Mouse (Mus musculus) lung, embryonic 14.5 days (tissue): ENCODE measurements around the gene Ndufb8. TPM values are rescaled to one million over a fixed set of nuclear protein-coding genes. Genes with fewer than 3 reads are reported as not detected.

Experiments used
- ATAC-seq: fragments of 200-750 bp; cut with Nextera tagmentation; 2 replicates; pipeline ENCODE4 v1.8.0; 2017; ENCODE audit warnings: mild to moderate bottlenecking, moderate TSS enrichment, moderate library complexity; ENCODE audit not compliant: insufficient read depth
- DNase-seq: peaks from one replicate; pipeline ENCODE4 v3.0.0-alpha.2; 2015
- H3K27ac ChIP-seq: fragments of 300-500 bp; sonication (generic); 2 replicates; pipeline ENCODE4 v1.5.1; 2014; ENCODE audit warnings: low read depth, mild to moderate bottlenecking, moderate library complexity
- H3K27me3 ChIP-seq: fragments of 300-500 bp; sonication (generic); 2 replicates; pipeline ENCODE4 v1.6.1; 2014; ENCODE audit warnings: low read length, control low read depth; ENCODE audit not compliant: insufficient read depth
- H3K36me3 ChIP-seq: fragments of 300-500 bp; sonication (generic); 2 replicates; pipeline ENCODE4 v1.6.1; 2014; ENCODE audit warnings: control low read depth; ENCODE audit not compliant: insufficient read depth
- H3K4me1 ChIP-seq: fragments of 300-500 bp; sonication (generic); 2 replicates; pipeline ENCODE4 v1.6.1; 2014; ENCODE audit warnings: antibody characterized with exemption, control low read depth; ENCODE audit not compliant: insufficient read depth
- H3K4me2 ChIP-seq: fragments of 300-500 bp; sonication (generic); 2 replicates; pipeline ENCODE4 v1.6.1; 2014; ENCODE audit warnings: mild to moderate bottlenecking
- H3K4me3 ChIP-seq: fragments of 300-500 bp; sonication (generic); 2 replicates; pipeline ENCODE4 v1.5.1; 2014; ENCODE audit warnings: low read depth, low read length
- H3K9ac ChIP-seq: fragments of 300-500 bp; sonication (generic); 2 replicates; pipeline ENCODE4 v1.6.1; 2014
- H3K9me3 ChIP-seq: fragments of 300-500 bp; sonication (generic); 2 replicates; pipeline ENCODE4 v1.6.1; 2016; ENCODE audit warnings: low read depth, low read length, control low read depth
- CTCF ChIP-seq: IDR thresholded peaks from 2 replicates; pipeline ENCODE4 v1.5.1; 2016; ENCODE audit warnings: antibody characterized with exemption, low read depth
- WGBS: fragments of 180-500 bp; shearing (Covaris S2); extraction: QIAGEN DNeasy Blood & Tissue Kit; methylation state at CpG from one replicate; pipeline ENCODE4 v1.1.7; 2014; 5-methylcytosine and 5-hydroxymethylcytosine counted together
- polyA plus RNA-seq: library from polyadenylated mRNA; unstranded; fragments of >200 nt; fragmentation: Nextera tagmentation; extraction: Ambion mirVana; gene quantifications from 2 replicates; pipeline ENCODE4 v1.2.1, GENCODE M21; 2014

Gene Ndufb8
- polyA plus RNA-seq, 1 experiment from 2014 or later, result 562 TPM

DNA sequence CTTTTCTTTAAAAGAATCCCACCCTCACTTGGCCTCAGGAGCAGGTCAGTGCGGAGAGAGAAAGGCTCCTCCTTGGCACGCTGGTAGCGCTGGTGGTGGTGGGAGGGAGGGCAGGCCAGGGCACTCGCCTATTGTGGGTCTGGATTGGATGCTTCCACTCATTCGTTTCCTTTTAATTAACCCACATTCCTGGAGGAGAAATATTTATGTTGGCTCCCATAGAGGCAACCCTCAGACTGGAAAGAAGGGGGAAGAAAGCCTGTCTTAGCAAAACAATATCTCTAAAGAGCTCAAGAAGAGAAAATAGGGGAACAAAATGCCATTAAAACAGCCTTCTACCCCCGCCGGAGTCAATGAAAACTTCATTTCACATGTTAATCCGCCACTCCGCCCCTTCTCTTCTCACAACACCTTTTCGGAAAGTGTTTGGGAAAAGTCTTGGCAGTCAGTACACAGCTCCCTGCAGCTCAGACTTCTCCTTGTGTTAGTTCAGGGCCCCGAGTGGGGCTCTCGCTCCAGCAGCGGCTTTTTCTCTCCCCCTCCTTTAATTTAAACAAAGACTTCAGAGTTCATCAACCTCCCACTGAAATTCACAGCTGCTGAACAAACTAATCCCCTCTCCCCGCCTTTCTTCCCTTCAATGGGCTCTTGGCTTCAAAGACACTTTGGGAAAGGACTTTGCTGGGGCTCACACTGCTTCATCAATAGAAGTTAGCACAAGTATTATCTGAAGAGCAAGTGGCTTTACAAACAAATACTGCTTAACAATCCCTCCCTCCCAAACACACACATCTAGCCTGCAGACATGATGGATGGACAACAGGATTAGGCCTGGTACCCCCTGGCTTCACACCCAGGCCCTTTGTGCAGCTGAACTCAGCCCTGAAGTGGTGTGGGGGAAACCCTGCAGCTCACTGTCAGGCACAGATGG is 40.5 kb downstream of the Ndufb8 start:
- no peak overlapping the region for H3K27ac ChIP-seq
- H3K4me1 ChIP-seq, result peaks cover 24% of the 10 kb centered on the region
- no peak overlapping the region for H3K4me3 ChIP-seq
- no peaks in the 10 kb centered on the region for H3K36me3 ChIP-seq
- H3K4me2 ChIP-seq, result peak overlapping the region; percentile 20; the same call in 1 of the 2 replicates
- 0 out of 2 replicates have a peak, but pooled peaks have one; percentile 22 for TF ChIP-seq CTCF
- DNase-seq (peak; percentile 76), ATAC-seq (peak; percentile 22; the same call in 1 of the 2 replicates)
- H3K9me3 ChIP-seq, result no peaks in the 10 kb centered on the region
- 8% methylated on average over 14 of the region's 14 CpGs for WGBS
- no peak overlapping the region for H3K9ac ChIP-seq
- peaks cover 47% of the 10 kb centered on the region for H3K27me3 ChIP-seq

DNA sequence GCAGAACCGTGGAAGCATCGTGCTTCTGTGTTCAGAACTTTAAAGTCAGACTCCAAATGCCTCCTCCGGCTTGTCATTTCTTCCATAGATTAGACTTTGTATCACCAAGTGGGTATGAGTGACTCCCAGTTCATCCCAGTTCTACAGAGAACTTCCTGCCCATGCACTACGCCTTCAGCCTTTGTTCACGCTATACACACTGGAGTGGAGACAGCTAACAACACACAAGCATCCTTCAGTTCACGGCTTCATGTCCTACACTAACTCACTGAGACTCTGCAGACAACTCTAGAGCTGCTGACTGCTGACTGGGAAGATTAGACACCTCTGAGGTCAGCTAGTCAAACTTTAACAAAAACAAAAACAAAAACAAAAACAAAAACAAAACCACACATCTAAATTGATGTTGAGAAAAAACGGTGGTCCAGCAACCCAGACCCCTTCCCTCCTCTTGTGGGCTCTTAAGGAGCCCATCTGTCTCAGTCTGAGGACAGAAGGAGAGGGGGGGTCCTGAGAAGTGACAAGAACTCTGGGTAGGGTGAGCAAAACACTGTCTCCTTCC is 41.2 kb downstream of the Ndufb8 start:
- Histone ChIP-seq H3K27ac (no peak overlapping the region), H3K27me3 (peaks cover 53% of the 10 kb centered on the region), H3K36me3 (no peaks in the 10 kb centered on the region), H3K9ac (no peak overlapping the region), H3K4me2 (no peak overlapping the region), H3K9me3 (no peaks in the 10 kb centered on the region), H3K4me1 (peaks cover 24% of the 10 kb centered on the region), H3K4me3 (no peak overlapping the region)
- DNase-seq (no peak), ATAC-seq (no peak)
- WGBS, result 24% methylated on average over 7 of the region's 7 CpGs
- no peak for TF ChIP-seq CTCF

DNA sequence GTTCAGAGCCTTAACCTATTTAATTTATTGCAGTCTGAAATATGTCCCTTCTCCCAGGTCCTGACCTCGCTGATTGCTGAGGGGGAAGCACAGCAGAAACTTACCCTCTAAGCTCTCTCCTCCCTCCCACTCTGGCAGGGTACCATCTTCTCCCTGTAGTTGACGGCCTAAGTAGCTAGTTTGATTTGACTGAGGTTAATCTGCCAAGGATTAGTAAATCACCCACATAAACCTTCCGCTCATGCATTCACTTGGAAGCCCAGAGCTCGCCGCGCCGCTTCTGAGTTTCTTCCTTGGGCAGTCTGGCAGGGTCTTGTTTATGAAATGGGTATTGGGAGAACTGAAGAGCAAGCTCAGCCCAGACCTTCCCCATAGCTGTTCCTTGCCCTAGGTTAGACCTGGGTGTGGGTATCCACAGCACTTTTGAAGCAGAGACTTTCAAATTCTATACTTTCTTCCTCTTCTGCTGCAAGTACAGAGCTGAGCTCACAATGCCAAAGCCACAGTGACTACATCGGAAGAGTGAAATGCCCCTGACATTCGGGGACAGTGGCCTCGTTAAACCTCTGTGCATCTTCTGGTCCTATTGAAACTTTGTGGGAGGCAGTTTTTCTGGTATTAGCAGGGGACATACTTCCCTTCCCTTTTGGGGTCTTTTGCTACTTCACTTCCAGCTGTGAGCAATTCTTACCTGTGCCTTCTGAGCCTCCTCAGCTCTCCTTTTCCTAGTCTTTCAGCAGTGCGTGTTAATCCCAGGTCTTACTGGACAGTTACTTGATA is 42.0 kb downstream of the Ndufb8 start:
- TF ChIP-seq CTCF, result no peak
- H3K27ac ChIP-seq, result no peak overlapping the region
- 34% methylated on average over 11 of the region's 11 CpGs for WGBS
- ATAC-seq (no peak), DNase-seq (no peak)
- H3K9ac ChIP-seq, result no peak overlapping the region
- no peaks in the 10 kb centered on the region for H3K36me3 ChIP-seq
- no peak overlapping the region for H3K4me3 ChIP-seq
- H3K4me1 ChIP-seq, result peaks cover 24% of the 10 kb centered on the region
- no peaks in the 10 kb centered on the region for H3K9me3 ChIP-seq
- peaks cover 59% of the 10 kb centered on the region for H3K27me3 ChIP-seq
- no peak overlapping the region for H3K4me2 ChIP-seq

DNA sequence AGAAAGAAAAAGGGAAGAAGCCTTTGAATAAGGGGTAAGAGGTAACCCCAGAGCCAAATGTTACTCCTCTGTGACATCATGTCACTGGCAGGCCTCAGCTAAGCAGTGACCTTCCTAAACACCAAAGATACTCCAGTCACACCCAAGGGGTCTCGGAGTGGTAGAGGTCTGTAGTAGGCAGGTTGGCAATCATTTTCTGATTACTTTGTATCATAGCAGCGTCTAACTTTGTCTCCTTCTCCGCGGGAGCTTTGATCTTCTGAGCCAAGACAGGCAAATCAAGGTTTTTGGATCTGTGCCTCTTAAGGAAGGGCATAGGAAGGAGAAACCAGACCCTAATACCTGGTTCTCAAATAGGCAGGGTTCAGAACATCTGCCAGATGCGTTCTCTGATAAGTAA is 42.6 kb downstream of the Ndufb8 start:
- TF ChIP-seq CTCF, result no peak
- no peak for ATAC-seq
- peaks cover 59% of the 10 kb centered on the region for H3K27me3 ChIP-seq
- H3K9ac ChIP-seq, result no peak overlapping the region
- no peaks in the 10 kb centered on the region for H3K36me3 ChIP-seq
- no peak overlapping the region for H3K27ac ChIP-seq
- WGBS, result 40% methylated on average over 5 of the region's 5 CpGs
- H3K4me1 ChIP-seq, result peaks cover 24% of the 10 kb centered on the region
- DNase-seq, result no peak
- no peaks in the 10 kb centered on the region for H3K9me3 ChIP-seq
- no peak overlapping the region for H3K4me3 ChIP-seq
- no peak overlapping the region for H3K4me2 ChIP-seq

DNA sequence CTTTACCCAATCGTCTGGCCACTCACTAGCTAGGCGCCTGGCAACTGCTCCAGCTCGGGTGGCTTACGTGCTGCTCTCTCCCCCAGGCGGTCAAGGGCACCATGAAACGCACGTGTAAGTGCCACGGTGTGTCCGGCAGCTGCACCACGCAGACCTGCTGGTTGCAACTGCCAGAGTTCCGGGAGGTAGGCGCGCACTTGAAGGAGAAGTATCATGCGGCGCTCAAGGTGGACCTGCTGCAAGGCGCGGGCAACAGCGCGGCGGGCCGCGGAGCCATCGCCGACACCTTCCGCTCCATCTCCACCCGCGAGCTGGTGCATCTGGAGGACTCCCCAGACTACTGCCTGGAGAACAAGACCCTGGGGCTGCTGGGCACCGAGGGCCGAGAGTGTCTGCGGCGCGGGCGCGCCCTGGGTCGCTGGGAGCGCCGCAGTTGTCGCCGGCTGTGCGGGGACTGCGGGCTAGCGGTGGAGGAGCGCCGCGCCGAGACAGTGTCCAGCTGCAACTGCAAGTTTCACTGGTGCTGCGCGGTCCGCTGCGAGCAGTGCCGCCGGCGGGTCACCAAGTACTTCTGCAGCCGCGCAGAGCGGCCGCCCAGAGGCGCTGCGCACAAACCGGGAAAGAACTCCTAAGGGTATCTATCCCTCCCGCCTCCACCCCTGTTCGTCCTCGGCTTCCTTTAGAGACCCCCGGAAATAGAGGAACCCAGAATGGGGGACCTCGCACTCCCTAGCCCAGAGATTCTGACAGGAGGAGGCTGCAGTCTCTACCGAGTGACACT is 43.6 kb downstream of the Ndufb8 start:
- H3K4me3 ChIP-seq, result peak overlapping the region; percentile 46
- no peaks in the 10 kb centered on the region for H3K9me3 ChIP-seq
- peak overlapping the region; percentile 86 for H3K4me2 ChIP-seq
- H3K36me3 ChIP-seq, result no peaks in the 10 kb centered on the region
- whole genome bisulfite sequencing, result under 1% methylated on average over 66 of the region's 66 CpGs
- H3K27me3 ChIP-seq, result peaks cover 62% of the 10 kb centered on the region
- DNase-seq, result peak; percentile 73
- H3K4me1 ChIP-seq, result peaks cover 21% of the 10 kb centered on the region
- 0 out of 2 replicates have a peak, but pooled peaks have one; percentile 7 for TF ChIP-seq CTCF
- H3K27ac ChIP-seq, result no peak overlapping the region
- no peak overlapping the region; the same call in 1 of the 2 replicates for H3K9ac ChIP-seq
- peak; percentile 61 for ATAC-seq

DNA sequence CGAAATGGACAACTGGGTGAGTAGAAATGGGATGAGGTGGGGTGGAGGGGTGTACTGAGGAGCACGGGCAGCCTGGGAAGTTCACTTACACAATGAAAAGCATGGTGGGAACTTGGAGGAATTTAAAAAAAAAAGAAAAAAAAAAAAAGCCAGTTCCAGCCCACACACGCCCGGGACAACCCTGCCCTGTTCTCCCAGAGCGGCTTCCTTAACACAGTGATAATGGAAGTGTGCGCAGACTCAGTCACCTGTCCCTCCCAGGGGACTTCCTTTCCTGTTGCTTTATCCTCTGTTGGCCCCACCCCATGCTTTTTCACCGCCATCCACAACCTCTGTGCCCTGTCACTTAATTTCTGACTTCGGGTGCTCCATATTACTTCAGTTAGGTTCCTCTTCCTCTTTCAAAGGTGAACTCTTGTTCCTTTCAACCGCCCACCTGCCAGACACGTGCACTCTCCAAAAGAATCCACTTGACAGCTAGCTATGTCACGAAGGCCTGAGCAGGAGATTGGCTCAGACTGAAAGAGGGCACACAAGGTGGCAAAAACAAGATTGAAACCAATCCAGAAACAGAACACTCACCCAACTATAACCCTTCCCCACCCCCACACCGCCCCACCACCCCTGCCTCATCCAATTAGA is 44.6 kb downstream of the Ndufb8 start:
- H3K27ac ChIP-seq, result no peak overlapping the region
- 0 out of 2 replicates have a peak overlapping the region, but pooled peaks have one; percentile 46 for H3K4me3 ChIP-seq
- no peak overlapping the region for H3K9ac ChIP-seq
- no peak for ATAC-seq
- peaks cover 62% of the 10 kb centered on the region for H3K27me3 ChIP-seq
- H3K36me3 ChIP-seq, result no peaks in the 10 kb centered on the region
- H3K4me1 ChIP-seq, result peaks cover 20% of the 10 kb centered on the region
- 4% methylated on average over 12 of the region's 12 CpGs for WGBS
- DNase-seq, result no peak
- TF ChIP-seq CTCF, result no peak
- H3K4me2 ChIP-seq, result no peak overlapping the region; the same call in 1 of the 2 replicates
- no peaks in the 10 kb centered on the region for H3K9me3 ChIP-seq
